Mouse (Mus musculus) urinary bladder, postnatal 25 days (tissue): ENCODE measurements around the gene Dck.
A peak's percentile ranks its signal among the peaks of the same experiment; 100 is the strongest.
"Not testable (repeated sequence)": the region's sequence is repeated elsewhere in the genome, so short reads cannot be mapped to it uniquely, and the experiment has no call there.

ENCODE experiments used
- DNase-seq: peaks from one replicate; pipeline ENCODE4 v3.0.0; 2022; ENCODE audit warnings: low spot score

Gene Dck

GRCm38 (mm10) chr5:88764987-88765481 lies at the start of gene Dck:
TSS of gene Dck (plus strand) at chr5:88764996.
- no peak for DNase-seq

GRCm38 (mm10) chr5:88716983-88717382 lies 47.8 kb upstream of the Dck start:
- no peak for DNase-seq

- peak; percentile 99 for DNase-seq
These were observed 44.4 kb upstream of the Dck start, which contains the start of gene Mob1b for GRCm38 (mm10) chr5:88720116-88721002. TSS of gene Mob1b (plus strand) at chr5:88720855.

GRCm38 (mm10) chr5:88721003-88721475 lies 43.8 kb upstream of the Dck start:
- no peak for DNase-seq

- peak; percentile 10 for DNase-seq
These were observed 43.1 kb upstream of the Dck start for GRCm38 (mm10) chr5:88721565-88722212.

- no peak for DNase-seq
These were observed 42.6 kb upstream of the Dck start for GRCm38 (mm10) chr5:88722213-88722600.

- DNase-seq: no peak
These were observed 40.8 kb upstream of the Dck start for GRCm38 (mm10) chr5:88724030-88724429.

- no peak for DNase-seq
These were observed 37.1 kb upstream of the Dck start for GRCm38 (mm10) chr5:88727593-88728144.

- no peak for DNase-seq
These were observed 30.0 kb upstream of the Dck start for GRCm38 (mm10) chr5:88734786-88735185.

GRCm38 (mm10) chr5:88741065-88741464 lies 23.7 kb upstream of the Dck start:
- DNase-seq: not testable (repeated sequence)

- no peak for DNase-seq
These were observed 17.0 kb upstream of the Dck start for GRCm38 (mm10) chr5:88747774-88748173.

- DNase-seq: no peak
These were observed 11.6 kb upstream of the Dck start for GRCm38 (mm10) chr5:88753199-88753598.

- no peak for DNase-seq
These were observed 2.2 kb upstream of the Dck start for GRCm38 (mm10) chr5:88762611-88763010.

- DNase-seq: peak; percentile 99
These were observed 288 bp upstream of the Dck start for GRCm38 (mm10) chr5:88764430-88764986.

GRCm38 (mm10) chr5:88765587-88765986 lies 791 bp downstream of the Dck start:
- DNase-seq: no peak

- DNase-seq: no peak
These were observed 1.3 kb downstream of the Dck start for GRCm38 (mm10) chr5:88766121-88766520.

GRCm38 (mm10) chr5:88766863-88767262 lies 2.1 kb downstream of the Dck start:
- no peak for DNase-seq

GRCm38 (mm10) chr5:88768201-88768600 lies 3.4 kb downstream of the Dck start:
- DNase-seq: no peak

GRCm38 (mm10) chr5:88782072-88782765 lies 17.4 kb downstream of the Dck start:
- DNase-seq: no peak

GRCm38 (mm10) chr5:88785059-88785458 lies 20.3 kb downstream of the Dck start:
- DNase-seq: no peak

GRCm38 (mm10) chr5:88790675-88791074 lies 25.9 kb downstream of the Dck start:
- DNase-seq: no peak
